Mouse (Mus musculus) CH12.LX (cell line): ENCODE data around the gene Bclaf3.

Experiments
- CTCF ChIP-seq, 2 experiments: IDR thresholded peaks in 1 of 2; conservative IDR thresholded peaks in 1 of 2; 2 replicates each; pipeline ENCODE4 v1.5.1; 2011 to 2012; ENCODE audit warnings: low read depth in 2 of 2, low read length in 2 of 2, improper control_type of control experiment in 1 of 2, inconsistent platforms in 1 of 2, mild to moderate bottlenecking in 1 of 2, moderate library complexity in 1 of 2
- EP300 ChIP-seq: IDR thresholded peaks from 2 replicates; pipeline ENCODE4 v1.6.1; 2011; ENCODE audit warnings: low read length, improper control_type of control experiment
- GABPA ChIP-seq: IDR thresholded peaks from 2 replicates; pipeline ENCODE4 v1.6.1; 2012; ENCODE audit warnings: low read depth, low read length, improper control_type of control experiment, inconsistent platforms; ENCODE audit not compliant: insufficient replicate concordance
- MEF2A ChIP-seq: IDR thresholded peaks from 2 replicates; pipeline ENCODE4 v1.6.1; 2014; ENCODE audit warnings: low read depth, mild to moderate bottlenecking, inconsistent platforms, low read length, improper control_type of control experiment, borderline replicate concordance
- MXI1 ChIP-seq: IDR thresholded peaks from 2 replicates; pipeline ENCODE4 v1.6.1; 2011; ENCODE audit warnings: mild to moderate bottlenecking, low read depth, low read length, improper control_type of control experiment
- POLR2A ChIP-seq: IDR thresholded peaks from 2 replicates; pipeline ENCODE4 v1.6.1; 2011; ENCODE audit warnings: low read depth, mild to moderate bottlenecking, improper control_type of control experiment, low read length
- RCOR1 ChIP-seq: conservative IDR thresholded peaks from 2 replicates; pipeline ENCODE4 v1.6.1; 2012; ENCODE audit warnings: low read depth, mild to moderate bottlenecking, inconsistent platforms, low read length, improper control_type of control experiment
- TCF12 ChIP-seq: IDR thresholded peaks from 2 replicates; pipeline ENCODE4 v1.6.1; 2014; ENCODE audit warnings: low read depth, mild to moderate bottlenecking, inconsistent platforms, low read length, improper control_type of control experiment
- USF2 ChIP-seq: conservative IDR thresholded peaks from 2 replicates; pipeline ENCODE4 v1.6.1; 2011; ENCODE audit warnings: low read depth, low read length, improper control_type of control experiment
- ZC3H11A ChIP-seq: IDR thresholded peaks from 2 replicates; pipeline ENCODE4 v1.6.1; 2012; ENCODE audit warnings: low read depth, mild to moderate bottlenecking, inconsistent platforms, low read length, improper control_type of control experiment
- ZNF384 ChIP-seq: IDR thresholded peaks from 2 replicates; pipeline ENCODE4 v1.6.1; 2012; ENCODE audit warnings: low read depth, low read length, improper control_type of control experiment, inconsistent platforms

- TF ChIP-seq CTCF (conservative IDR thresholded peaks at IDR 0.05 in 1 of 2, IDR thresholded peaks at IDR 0.05 in 1 of 2; ENCODE audit: low read depth in 2 of 2, low read length in 2 of 2), result no peak
- no peak for TF ChIP-seq RCOR1
- no peak for TF ChIP-seq POLR2A
- no peak for TF ChIP-seq USF2
- TF ChIP-seq ZNF384, result no peak
- TF ChIP-seq EP300, result no peak
- no peak for TF ChIP-seq MEF2A
- TF ChIP-seq GABPA, result no peak
- TF ChIP-seq ZC3H11A, result no peak
- TF ChIP-seq TCF12, result no peak
- no peak for TF ChIP-seq MXI1
Measured at GRCm38 (mm10) chrX:159629203-159629602, 102.7 kb downstream of the Bclaf3 start.
